Mouse (Mus musculus): Measurements from ENCODE around the gene Lrrc10b.

The Lrrc10b gene

DNA sequence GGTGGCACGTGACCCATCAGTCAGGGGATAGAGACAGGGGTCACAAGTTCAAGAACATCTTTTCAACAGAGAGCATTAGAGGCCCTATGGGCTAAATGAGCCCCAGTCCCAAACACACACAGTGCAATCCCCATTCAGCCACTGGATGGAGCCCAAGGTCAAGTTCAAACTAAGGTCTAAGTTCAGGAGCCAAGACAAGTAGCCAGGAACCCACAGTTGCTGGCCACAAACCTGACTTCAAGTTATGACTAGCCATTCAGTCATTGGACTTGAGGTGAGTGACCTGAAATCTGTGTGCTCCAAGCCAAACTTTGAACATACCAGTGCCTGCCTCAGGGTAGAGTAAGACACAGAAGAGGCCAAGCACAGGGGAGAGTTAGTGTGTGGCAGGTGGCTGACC lies 19.8 kb downstream of the Lrrc10b start:
- DNase-seq: peak in 1 of 2 experiments; percentile 66

DNA sequence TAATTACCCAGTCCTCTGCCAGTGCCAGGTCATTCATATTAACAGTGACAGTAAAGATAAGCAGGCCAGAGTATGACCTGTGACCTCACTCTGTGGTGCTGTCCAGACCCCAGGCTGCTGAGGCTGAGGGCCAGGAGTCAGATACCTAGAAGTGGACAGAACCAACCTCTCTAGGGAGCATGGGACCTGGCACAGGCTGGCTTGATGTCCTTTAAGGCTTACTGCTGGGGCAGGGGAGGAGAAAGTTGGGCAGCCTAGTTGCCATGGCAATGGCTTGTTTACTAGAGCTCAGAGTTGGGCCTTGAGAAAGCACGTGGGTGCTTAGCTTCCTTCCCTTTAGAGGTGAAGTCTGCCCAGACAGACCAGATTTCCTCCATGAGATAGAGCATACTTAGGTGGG lies 20.5 kb downstream of the Lrrc10b start:
- DNase-seq: no peak

DNA sequence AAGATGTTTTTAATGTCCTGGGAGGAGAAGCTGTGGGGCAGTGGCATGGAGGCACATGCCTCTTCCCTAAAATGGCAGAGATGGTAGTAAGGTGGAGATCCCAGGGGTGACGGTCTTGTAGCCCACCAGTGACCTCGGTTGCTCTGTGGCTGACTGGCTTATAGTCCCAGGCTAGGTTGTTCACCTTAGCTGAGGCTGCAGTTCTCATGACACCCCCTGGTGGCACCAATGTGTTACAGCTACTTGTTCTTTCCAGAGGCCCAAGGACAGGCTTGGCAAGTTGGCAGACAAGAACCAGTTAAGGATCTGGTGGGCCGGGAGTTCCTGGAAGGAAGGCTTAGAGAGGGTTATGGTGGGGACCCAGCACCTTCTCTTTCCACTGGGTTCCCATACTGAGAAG lies 21.4 kb downstream of the Lrrc10b start:
- DNase-seq: peak; percentile 68 to 84

DNA sequence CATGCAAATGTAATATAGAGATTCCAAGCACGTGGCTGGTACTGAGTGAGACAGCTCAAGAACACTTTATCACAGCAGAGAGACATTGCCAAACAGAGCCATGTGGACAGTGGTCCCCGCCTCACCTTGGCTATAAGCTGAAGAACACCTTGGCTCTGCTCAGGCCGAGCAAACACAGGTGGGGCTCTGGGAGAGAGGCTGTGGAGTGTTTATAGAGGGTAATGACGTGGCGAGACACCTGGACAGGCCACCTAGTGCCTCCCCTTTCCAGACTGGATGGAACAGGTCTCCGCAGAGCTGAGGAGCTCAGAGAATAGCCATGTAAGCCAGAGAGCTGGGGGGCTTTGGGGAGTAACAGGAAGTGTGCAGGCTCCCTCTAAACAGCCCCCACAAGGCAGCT lies 22.3 kb downstream of the Lrrc10b start:
- DNase-seq: no peak

DNA sequence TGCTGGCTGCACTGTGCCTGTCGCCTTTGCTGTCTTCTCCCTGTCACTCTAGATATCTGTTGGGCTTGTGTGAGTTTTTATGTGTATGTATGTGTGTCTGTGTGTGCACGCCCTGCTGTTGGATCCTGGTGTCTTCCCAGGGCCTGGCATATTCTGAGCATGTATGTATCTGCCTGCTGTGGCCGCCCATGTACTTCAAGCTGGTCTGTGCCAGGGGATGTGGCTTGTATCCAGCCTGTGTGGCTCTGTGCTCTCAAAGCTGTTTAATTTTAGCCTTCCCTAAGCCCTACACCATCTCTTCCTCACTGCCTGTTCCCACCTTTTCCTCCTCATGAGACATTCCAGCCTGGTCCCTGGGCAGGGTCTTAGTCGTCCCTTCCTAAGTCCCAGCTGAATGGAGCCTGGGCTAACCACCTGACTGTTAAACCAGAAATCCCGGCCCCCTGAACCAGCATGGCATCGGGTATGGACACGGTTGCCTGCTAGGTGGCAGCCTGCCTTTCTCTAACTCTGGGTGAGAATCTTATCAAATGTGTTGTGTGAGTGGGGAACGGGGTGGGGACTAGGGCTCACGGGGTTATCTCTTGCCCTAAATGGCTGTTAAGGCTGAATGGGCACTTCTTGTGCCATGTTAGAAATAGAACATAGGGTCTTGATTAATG lies 23.3 kb downstream of the Lrrc10b start:
- no peak for DNase-seq

DNA sequence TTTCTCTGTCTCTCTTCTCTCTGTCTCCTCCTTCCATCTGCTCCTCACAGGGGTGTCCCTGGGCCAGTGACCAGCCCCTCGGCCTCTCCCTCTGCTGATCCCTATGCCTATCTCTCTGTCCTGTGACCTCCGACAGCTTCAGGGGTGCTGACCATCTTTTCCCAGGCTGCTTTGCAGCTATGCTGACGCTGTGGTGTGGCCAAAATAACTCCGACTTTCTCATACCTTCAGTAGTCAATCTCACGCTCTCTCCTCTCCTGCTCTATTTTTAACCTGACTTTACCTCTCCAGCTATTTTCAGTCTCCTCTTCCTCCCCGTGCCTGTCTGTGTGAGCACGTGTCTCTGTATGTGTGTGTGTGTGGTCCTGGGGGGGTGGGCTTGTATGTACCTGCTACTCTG lies 24.0 kb downstream of the Lrrc10b start:
- DNase-seq: no peak

DNA sequence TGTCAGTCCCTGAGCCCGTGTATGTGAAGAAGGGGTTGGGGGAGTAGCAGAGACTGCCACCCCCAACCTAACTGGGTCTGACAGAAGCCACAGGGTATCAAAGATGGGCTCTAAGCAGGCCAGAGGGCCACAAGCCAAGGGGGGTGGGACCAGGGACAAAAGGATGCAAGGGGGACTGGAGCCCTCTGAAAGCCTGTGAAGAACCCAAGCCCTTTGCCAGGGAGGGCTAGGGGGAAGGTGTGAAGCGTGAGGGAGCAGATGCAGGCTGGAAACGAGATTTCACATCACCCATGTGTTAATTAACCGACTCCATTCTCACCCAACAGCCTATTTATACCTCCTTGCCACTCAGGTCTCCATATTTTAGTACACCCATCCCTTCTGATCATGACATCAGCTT lies 25.4 kb downstream of the Lrrc10b start:
- no peak for DNase-seq

DNA sequence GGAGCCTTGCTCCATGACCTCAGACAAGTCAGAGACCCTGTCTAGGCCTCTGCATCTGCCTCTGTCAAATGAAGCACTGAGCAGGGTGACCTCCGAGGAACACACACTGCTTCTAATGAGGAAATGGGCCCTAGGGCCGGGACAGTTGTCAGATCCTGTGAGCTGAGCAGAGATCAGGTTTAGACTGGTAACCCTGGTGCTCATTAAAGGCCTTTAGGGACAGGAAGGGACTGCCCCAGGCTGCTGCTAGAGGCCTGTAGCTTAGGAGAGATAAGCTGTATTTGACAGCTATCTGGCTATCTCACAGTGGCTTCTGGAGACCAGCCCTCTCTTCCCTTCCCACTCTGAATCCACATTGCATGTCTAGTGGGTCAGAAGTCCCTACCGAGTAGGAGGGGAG lies 25.9 kb downstream of the Lrrc10b start:
- DNase-seq: no peak

DNA sequence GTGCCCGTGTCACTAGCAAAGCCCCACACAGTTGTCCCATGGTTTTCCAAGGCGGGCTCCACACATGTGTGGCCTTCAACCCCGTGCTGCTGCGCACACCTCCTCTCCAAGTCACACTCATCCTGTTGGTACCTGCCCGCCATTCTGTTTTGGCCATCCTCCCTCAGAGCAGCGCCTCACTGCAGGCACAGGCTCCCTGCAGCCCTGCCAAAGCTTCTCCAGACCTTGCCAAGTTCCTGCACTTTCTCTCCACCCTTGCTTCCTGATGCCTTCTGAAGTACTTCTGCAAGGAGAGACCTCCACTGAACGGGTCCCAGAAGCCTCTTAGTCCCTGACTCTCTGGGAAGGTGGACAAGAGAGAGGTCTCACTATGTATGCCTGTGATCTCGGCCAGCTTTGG lies 27.9 kb downstream of the Lrrc10b start:
- no peak for DNase-seq

DNA sequence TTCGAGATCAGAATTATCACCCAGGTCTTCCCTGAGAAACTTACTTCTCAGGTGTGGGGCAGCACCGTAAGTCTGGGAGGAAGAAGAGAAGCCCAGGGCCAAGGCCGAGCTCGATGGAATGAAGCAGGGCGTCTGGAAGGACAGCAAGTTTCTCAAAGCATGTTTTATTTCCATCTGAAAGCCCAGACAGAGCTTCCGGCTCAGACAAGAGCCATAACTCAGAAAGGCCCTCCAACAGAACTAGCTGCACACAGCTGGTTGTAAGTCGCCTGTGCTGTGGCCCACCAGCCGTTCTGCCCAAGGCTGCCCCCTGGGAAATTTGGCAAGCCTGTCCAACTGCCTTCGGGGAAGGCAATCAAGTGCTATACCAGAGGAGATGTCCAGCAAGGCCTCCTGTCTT lies 29.8 kb downstream of the Lrrc10b start:
- no peak for DNase-seq

DNA sequence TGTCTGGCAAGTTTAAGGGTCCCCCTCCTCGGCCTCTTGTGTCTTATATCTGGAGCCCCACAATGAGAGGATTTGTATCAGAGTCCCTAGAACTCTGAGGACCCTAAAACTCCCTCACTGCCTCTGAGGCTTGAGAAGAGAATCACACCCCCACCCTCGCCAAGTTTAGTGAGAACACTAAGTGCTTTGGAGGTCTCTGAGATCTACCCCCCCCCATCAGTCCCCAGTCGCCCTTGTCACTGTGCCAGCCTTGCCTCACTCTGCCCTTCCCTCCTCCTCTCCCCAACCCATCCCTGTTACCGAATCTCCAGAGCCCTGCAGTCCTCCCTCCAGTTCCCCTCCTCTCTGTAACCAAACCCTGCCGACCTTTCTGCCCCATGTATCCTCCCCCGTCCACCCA lies 30.5 kb downstream of the Lrrc10b start:
- no peak for DNase-seq

DNA sequence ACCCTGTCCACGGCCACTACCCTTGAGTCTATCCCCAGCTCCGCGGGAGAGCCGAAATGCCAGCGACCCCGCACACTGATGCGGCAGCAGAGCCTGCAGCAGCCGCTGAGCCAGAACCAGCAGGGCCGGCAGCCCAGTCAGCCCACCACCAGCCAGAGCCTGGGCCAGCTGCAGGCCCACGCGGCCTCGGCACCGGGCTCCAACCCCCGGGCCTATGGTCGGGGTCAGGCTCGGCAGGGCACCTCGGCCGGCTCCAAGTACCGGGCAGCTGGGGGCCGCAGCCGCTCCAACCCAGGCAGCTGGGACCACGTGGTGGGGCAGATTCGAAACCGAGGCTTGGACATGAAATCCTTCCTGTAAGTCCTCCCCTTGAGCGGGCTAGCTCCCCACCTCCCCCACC lies 31.0 kb downstream of the Lrrc10b start:
- no peak for DNase-seq

DNA sequence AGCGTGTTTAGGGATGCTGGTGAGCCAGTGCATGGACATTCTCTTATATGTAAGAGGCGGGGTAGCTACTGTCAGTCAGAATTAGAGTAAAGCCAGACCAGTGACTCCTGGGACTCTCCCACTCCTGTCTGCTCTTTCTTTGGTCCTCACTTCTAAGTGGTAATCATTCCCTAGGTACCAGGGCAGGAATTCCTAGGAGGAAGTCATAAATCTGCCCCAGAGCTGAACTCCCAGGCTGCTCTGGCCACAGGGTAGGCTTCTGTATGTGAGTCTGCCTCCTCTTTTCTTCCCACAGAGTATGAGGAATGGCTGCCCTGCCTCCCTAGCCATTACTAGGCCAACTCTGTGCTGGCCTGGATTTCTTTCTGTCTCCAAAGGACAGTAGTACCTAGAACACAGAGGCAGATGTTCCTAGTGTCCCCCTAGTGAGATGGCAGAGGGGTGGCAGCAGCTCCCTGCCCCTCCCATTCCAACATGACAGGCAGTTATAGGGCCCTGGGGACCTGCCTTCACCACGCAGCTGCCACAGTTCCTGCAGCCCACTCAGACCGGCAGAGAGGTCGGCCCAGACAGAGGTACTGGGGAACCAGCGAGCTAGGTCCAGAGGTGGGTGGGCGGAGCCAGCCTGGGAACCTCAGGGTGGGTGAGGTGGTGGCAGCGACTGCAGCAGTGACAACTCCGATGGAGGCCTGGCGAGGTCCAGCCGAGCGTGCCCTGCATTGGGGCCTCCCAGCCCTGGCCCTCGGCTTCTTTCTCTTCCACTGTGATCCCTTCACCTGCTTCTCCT lies 31.6 kb downstream of the Lrrc10b start:
- DNase-seq: no peak

DNA sequence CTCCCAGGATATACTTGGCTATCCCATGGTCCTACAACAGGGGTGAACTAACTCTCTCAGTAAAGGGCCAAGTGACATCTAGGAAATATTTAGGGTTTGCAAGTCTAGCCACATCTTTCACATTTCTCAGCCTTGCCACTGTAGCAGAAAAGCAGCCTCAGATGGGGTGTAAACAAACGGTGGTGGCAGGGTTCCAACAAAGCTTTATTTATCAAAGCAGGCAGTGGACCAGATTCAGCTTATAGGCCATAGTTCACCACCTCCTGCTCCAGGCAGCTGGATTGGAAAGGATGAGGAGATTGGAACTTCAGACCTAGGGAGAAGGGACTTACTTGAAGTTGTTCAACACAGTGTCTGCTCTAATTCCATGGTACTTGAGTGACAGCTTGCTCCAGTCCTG lies 32.5 kb downstream of the Lrrc10b start:
- DNase-seq: peak; percentile 29 to 32

DNA sequence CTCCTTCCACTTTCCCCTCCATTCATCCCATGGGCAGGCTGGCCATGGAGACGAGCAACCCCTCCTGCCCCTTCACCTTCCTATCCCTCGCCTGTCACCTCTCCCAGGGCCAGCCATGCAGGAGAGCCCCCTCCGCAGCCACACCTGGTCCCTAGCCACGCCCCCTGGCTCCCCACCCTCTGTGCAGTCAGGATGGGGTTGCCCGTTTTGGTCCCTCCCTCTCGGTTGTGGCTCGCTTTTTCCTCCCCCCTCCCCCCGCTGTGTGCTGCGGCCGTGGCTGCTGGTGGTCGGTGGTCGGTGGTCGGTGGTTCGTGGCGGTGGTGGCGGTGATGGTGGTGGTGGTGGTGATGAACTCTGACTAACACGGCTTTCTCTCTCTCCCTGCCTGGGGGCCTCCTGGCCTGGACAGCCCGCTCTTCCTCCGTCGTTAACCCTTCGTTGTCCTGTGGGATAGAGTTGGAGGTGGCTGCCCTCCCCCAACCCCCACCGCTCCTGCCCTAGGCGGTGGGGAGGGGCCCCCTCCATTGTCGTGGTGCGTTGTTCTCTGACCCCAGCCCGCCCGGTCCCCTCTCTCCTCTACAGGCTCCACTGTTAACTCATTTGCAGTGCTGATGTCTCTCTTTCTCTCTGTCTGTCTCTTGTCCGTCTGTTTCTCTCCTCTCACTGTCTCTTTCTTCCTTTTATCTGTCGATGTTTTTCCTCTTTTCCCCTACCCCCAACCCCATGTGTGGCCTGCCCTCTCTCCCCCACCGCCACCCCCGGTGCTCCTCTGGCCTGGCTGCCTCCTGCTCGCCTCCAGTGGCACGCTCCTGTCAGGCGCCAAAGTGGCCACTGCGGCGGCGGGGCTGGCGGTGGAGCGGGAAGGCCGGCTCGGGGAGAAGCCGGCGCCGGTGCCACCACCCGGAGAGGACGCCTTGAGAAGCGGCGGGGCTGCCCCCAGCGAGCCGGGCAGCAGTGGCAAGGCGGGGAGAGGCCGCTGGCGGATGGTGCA lies 35.0 kb downstream of the Lrrc10b start:
- peak in 1 of 2 experiments; percentile 27 for DNase-seq

DNA sequence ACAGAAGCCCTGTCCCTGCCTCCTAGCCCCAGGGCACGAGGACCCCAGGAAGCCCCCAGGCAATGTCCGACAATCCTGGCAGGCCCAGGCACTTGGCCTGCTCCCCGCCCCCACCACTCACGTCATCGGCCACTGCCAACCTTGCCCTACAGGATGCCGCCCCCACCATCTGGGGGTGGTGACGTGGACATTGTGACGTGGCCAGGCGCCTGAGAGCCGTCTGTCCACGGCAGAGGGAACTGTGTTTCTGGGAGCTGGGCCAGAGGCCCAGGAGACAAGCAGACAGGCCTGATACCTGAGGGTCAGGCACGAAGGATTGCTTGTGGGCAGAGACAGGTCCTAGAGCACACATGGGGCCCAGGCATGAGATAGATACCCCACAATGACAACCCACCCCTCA lies 39.8 kb downstream of the Lrrc10b start:
- DNase-seq: peak; percentile 24 to 47

DNA sequence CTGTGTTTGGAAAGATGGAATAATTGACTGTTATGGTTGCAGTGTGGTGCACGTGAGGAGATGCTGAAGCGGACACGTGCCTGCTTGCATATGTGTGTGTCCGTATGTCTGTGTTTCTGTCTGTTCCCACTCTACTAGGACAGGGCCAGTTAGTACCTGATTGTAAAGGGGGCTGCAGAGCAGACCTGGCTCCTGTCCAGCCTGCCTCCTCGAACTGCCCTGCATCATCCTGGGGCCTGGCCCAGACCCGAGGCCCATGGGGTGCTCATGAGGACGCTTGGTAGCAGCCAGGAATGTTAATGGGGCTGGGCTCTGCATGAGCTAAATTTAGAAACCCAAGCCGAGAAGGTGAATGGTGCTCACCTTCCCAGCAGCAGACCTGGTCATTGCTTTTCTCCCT lies 40.4 kb downstream of the Lrrc10b start:
- DNase-seq: peak; percentile 30 to 41

DNA sequence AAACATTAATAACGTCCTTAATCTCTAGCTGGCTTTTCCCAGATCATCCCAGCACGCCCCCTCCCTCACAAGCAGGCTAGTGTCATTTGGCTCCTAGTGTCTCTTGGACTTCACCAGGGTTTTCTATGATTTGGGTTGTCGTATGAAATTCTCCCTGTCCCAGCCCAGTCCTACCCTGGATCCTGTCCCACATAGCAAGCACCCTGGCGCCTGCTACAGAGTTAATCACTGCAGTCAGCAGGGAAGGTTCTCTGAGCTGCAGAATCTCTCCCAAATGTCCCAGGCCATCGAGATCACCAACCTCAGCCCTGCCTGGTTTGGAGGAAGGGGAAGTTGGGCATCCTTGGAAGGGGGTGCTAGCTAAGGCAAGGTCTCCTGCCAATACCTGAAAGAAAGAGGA lies 41.8 kb downstream of the Lrrc10b start:
- no peak for DNase-seq

DNA sequence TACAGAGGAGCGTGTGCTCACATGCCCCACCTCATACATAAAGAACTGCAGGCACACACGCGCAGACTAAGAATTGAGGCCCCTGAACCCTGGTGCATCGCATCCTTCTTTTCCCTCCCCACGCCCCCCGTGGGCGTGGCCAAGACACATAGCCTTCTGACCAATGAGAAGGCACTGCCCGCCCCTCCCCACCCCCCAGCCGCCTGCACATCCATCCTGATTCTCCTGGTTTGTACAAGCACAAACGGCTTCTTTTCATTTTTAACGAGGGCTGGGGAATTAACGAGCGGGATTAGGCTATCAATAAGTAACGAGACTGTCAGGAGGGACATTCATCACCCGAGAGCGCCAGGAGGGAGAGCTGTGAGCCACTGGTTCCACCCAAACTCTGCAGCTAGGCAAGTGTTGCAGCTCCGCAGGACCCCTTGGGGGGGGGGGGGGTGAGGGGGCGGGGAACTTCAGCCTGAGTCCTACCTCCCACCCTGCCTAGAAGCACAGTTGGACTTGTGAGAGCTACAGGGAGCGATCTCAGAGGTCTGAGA lies 43.5 kb downstream of the Lrrc10b start:
- DNase-seq: peak; percentile 29 to 37

Measured in kidney, postnatal 36 days (tissue).